Mouse (Mus musculus) ES-E14 (cell line): ENCODE data around the gene Slc7a1. TPM values are rescaled to one million over a fixed set of nuclear protein-coding genes. Genes with fewer than 3 reads are reported as not detected.

Source experiments
- DNase-seq: peaks from one replicate; pipeline ENCODE4 v3.0.0-alpha.2; 2013; ENCODE audit warnings: low read depth, low spot score
- H3K27ac ChIP-seq: 2 replicates; pipeline ENCODE4 v1.5.1; 2012; ENCODE audit warnings: low read depth, mild to moderate bottlenecking, low read length, moderate library complexity, mixed read lengths; ENCODE audit not compliant: poor library complexity, insufficient read depth, severe bottlenecking
- H3K36me3 ChIP-seq: 2 replicates; pipeline ENCODE4 v1.6.1; 2012; ENCODE audit warnings: mild to moderate bottlenecking, low read length, moderate library complexity, mixed read lengths; ENCODE audit not compliant: control insufficient read depth, poor library complexity, insufficient read depth, severe bottlenecking
- H3K4me1 ChIP-seq, 2 experiments: fragments of 150-350 bp in 1 of 2; sonication (generic) in 1 of 2; 2 replicates each; pipeline ENCODE4 v1.6.1; 2012; ENCODE audit warnings: low read length in 2 of 2, mild to moderate bottlenecking in 1 of 2, mixed read lengths in 1 of 2; ENCODE audit not compliant: control insufficient read depth in 2 of 2, insufficient read depth in 2 of 2, poor library complexity in 1 of 2
- H3K4me3 ChIP-seq, 2 experiments: fragments of 150-350 bp in 1 of 2; sonication (generic) in 1 of 2; 2 replicates each; pipeline ENCODE4 v1.5.1; 2012; ENCODE audit warnings: low read length in 2 of 2, low read depth in 1 of 2, mild to moderate bottlenecking in 1 of 2, mixed read lengths in 1 of 2; ENCODE audit not compliant: insufficient read depth in 1 of 2, poor library complexity in 1 of 2, severe bottlenecking in 1 of 2
- H3K9ac ChIP-seq: 2 replicates; pipeline ENCODE4 v1.6.1; 2012; ENCODE audit warnings: low read depth, mild to moderate bottlenecking, low read length, mixed read lengths; ENCODE audit not compliant: poor library complexity, insufficient read depth, severe bottlenecking
- H3K9me3 ChIP-seq: fragments of 150-350 bp; sonication (generic); 2 replicates; pipeline ENCODE4 v1.6.1; 2012; ENCODE audit warnings: low read depth, mild to moderate bottlenecking, low read length; ENCODE audit not compliant: control insufficient read depth, insufficient read depth
- CHD2 ChIP-seq: IDR thresholded peaks from 2 replicates; pipeline ENCODE4 v1.6.1; 2014; ENCODE audit warnings: mild to moderate bottlenecking, low read depth, low read length, inconsistent platforms
- HCFC1 ChIP-seq: IDR thresholded peaks from 2 replicates; pipeline ENCODE4 v1.6.1; 2012; ENCODE audit warnings: low read length, inconsistent platforms, borderline replicate concordance; ENCODE audit not compliant: insufficient read depth
- MAFK ChIP-seq: IDR thresholded peaks from 2 replicates; pipeline ENCODE4 v1.6.1; 2014; ENCODE audit warnings: mild to moderate bottlenecking, low read depth, low read length, inconsistent platforms; ENCODE audit not compliant: insufficient read depth
- ZC3H11A ChIP-seq: IDR thresholded peaks from 2 replicates; pipeline ENCODE4 v1.6.1; 2012; ENCODE audit warnings: low read depth, mild to moderate bottlenecking, inconsistent platforms, low read length, borderline replicate concordance
- ZNF384 ChIP-seq: IDR thresholded peaks from 2 replicates; pipeline ENCODE4 v1.6.1; 2012; ENCODE audit warnings: low read depth, low read length, inconsistent platforms
- in situ Hi-C, 2 experiments: fragments of 600-800 bp; cut with MboI; formaldehyde crosslinking; loops; one replicate each; pipeline ENCODE4 v1.15.1; 2025; ENCODE audit warnings: low sequenced_read_pairs in 2 of 2, inconsistent platforms in 1 of 2; ENCODE audit not compliant: unreplicated experiment in 2 of 2
- total RNA-seq: library from RNA; depleted of rRNA; stranded (reverse); fragments of 300-350 nt; gene quantifications from 2 replicates; pipeline ENCODE4 v1.2.3, GENCODE M21; 2012

The Slc7a1 gene
- total RNA-seq, 1 experiment: 104 TPM

DNA sequence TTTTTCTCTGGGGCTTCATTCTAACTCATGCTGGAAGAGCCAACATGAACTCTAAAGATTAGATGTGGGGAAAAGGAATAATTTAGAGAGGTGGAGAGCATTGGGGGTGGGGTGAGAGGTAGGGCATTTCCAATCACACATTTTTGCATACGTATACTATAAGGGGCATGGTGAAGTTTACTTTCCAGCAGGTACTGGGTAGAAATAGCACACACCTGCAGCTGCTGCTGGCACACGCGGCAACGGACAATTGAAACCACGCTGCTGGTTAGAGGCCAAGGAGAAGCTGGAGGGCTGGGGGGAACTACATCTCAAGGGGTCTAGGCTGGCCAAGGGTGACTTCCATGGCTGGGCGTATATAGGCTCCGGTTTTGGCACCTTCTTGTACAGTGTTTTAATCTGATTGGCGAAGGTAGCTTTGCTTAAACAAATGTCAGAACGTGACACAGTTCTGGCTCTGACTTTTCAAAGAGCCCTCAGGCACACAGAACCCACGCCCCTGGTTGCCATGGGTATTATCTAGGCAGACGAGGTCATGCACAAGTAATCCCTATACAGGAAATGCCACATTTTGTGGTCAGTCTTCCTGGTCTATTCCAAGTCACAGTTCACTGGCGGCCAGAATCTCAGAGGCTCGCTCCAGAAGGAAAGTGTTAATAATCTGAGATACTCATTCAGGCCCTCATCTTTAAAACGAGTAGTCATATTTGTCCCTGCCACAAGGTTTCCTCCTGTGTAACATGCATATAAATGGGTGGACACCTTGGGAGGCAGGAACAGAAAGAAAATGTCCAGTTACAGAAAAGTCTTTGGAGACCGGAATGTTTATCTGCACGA is 38.6 kb downstream of the Slc7a1 start:
- H3K27ac ChIP-seq: no peak overlapping the region
- no peak overlapping the region for H3K4me3 ChIP-seq
- no peak overlapping the region for H3K9ac ChIP-seq
- no peaks in the 10 kb centered on the region for H3K9me3 ChIP-seq
- H3K4me1 ChIP-seq: peaks cover 3 to 15% of the 10 kb centered on the region in 2 experiments
- in situ Hi-C loops: no loop called here
- peaks cover 10% of the 10 kb centered on the region; the same call in 1 of the 2 replicates for H3K36me3 ChIP-seq
- no peak for DNase-seq
- no peak for TF ChIP-seq HCFC1
- TF ChIP-seq ZC3H11A: no peak
- no peak for TF ChIP-seq CHD2
- no peak for TF ChIP-seq ZNF384
- no peak for TF ChIP-seq MAFK

DNA sequence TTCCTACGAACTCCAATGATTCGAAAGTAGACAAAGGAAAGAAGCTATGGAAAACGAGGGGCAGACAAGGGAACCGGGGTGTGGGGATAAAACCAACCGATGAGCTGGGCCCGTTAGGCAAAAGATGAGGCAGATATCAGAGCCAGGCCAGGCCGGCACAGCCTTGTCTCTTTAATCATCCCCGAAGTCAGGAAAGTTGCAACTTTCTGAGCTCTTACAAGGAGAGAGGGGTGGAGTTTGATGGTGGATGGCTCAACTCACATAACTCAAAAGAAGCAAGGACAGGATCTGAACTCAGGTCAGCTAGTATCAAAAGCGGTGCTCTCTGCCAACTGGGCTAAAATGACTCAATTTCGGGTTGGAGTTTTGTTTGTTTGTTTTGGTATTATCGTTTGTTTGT is 40.6 kb downstream of the Slc7a1 start:
- no peak for DNase-seq
- Histone ChIP-seq H3K36me3 (peaks cover 5% of the 10 kb centered on the region; the same call in 1 of the 2 replicates), H3K4me3 (no peak overlapping the region), H3K4me1 (peaks cover 3 to 4% of the 10 kb centered on the region in 2 experiments), H3K9me3 (no peaks in the 10 kb centered on the region), H3K27ac (no peak overlapping the region), H3K9ac (no peak overlapping the region)
- no peak for TF ChIP-seq HCFC1
- no peak for TF ChIP-seq MAFK
- TF ChIP-seq ZC3H11A: no peak
- no peak for TF ChIP-seq CHD2
- no peak for TF ChIP-seq ZNF384
- in situ Hi-C loops: no loop called here

DNA sequence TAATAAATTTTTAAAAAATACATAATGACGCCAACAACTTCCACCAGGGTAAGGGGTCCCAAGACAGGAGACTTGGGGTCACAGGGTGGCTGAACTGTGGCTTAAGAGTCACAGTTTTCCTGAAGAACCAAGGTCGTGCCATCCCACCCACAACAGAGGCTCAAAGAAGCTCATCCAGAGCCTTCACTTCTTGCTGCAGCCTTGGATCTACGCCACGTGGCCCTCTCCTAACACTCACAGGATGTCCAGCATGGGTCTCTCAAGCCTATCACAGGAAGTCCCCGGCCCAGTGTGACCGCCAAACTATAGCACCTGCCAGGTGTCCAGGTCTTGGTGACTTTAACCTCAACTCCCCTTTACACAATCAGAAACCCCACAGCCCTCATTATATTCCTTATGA is 42.5 kb downstream of the Slc7a1 start:
- DNase-seq: no peak
- H3K36me3 ChIP-seq: peaks cover 3% of the 10 kb centered on the region; the same call in 1 of the 2 replicates
- no peak overlapping the region for H3K4me3 ChIP-seq
- no peak overlapping the region for H3K27ac ChIP-seq
- TF ChIP-seq MAFK (no peak), CHD2 (no peak), HCFC1 (no peak), ZNF384 (no peak), ZC3H11A (no peak)
- H3K9me3 ChIP-seq: no peaks in the 10 kb centered on the region
- in situ Hi-C loops: no loop called here
- H3K9ac ChIP-seq: no peak overlapping the region
- H3K4me1 ChIP-seq: peaks cover 0 to 1% of the 10 kb centered on the region in 2 experiments; a peak in 3 of 4 replicates

DNA sequence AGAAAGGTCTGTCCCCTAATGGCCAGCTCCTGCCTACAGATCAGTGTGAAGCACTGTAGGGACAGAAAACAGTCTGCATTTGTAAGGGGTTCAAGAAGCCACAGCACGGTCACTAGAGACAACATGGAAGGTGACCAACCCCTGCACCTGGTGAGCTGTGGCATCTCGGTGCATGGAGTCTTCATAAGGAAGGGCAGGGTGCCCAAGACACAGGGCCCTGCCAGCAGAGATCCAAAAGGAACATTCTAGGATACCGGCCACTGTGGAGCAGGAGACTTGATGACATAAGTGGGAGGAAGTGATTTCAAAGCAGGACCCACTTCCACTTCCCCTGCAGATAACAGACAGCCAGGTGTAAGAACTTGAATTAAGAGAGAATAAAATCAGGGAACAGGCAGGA is 43.9 kb downstream of the Slc7a1 start:
- no peak overlapping the region for H3K4me3 ChIP-seq
- TF ChIP-seq MAFK: no peak
- TF ChIP-seq CHD2: no peak
- TF ChIP-seq ZNF384: no peak
- no peak for TF ChIP-seq HCFC1
- TF ChIP-seq ZC3H11A: no peak
- no peak overlapping the region for H3K27ac ChIP-seq
- H3K36me3 ChIP-seq: peaks cover 6% of the 10 kb centered on the region; the same call in 1 of the 2 replicates
- H3K4me1 ChIP-seq: no peaks in the 10 kb centered on the region
- no peak overlapping the region for H3K9ac ChIP-seq
- in situ Hi-C loops: no loop called here
- DNase-seq: no peak
- no peaks in the 10 kb centered on the region for H3K9me3 ChIP-seq
